Mouse (Mus musculus): ENCODE measurements at regions not wholly inside any gene's neighbourhood (a gene's known extent, or its start where the extent isn't known, plus 50 kb on each side); places are given as distances from the start of the nearest gene placed in this dataset.

GRCm38 (mm10) chr1:152168284-152168683, 78.4 kb upstream of the 1700025G04Rik start:
- in situ Hi-C loops (cut with MboI; ENCODE audit: low pct_ligation_motif_present, low pct_unique_long_range_greater_than_20kb, low sequenced_read_pairs) (no loop called here), dilution Hi-C loops (cut with MboI; ENCODE audit: extremely low pct_ligation_motif_present, extremely low pct_unique_long_range_greater_than_20kb, low sequenced_read_pairs) (no loop called here)
- no peak for DNase-seq (ENCODE audit: extremely low read depth)

GRCm38 (mm10) chr1:152167716-152168115, 77.8 kb upstream of the 1700025G04Rik start:
- H3K79me2 ChIP-seq (replicated peaks; ENCODE audit: control insufficient read depth, extremely low read depth, insufficient read depth, poor library complexity, severe bottlenecking) = no peaks in the 10 kb centered on the region
- peaks cover 2 to 7% of the 10 kb centered on the region in 2 experiments; a peak in 2 of 4 replicates for H3K4me1 ChIP-seq (ENCODE audit: control insufficient read depth in 1 of 2, insufficient read depth in 2 of 2)
- dilution Hi-C loops (cut with MboI; ENCODE audit: extremely low pct_ligation_motif_present, extremely low pct_unique_long_range_greater_than_20kb, low sequenced_read_pairs) (no loop called here), in situ Hi-C loops (cut with MboI; ENCODE audit: low pct_ligation_motif_present, low pct_unique_long_range_greater_than_20kb, low sequenced_read_pairs) (no loop called here)
- no peak overlapping the region for H3K4me2 ChIP-seq (ENCODE audit: insufficient read depth, low read depth, poor library complexity, severe bottlenecking)
- H3K36me3 ChIP-seq (replicated peaks in 1 of 2; ENCODE audit: control insufficient read depth in 1 of 2, insufficient read depth in 1 of 2, low read length in 1 of 2) = no peaks in the 10 kb centered on the region
- H3K27ac ChIP-seq (ENCODE audit: insufficient read depth, low read depth) = no peak overlapping the region
- H3K9ac ChIP-seq (ENCODE audit: insufficient read depth, low read depth) = no peak overlapping the region
- no peaks in the 10 kb centered on the region for H3K9me3 ChIP-seq (replicated peaks; ENCODE audit: low read length)
- no peak overlapping the region for H3K4me3 ChIP-seq (replicated peaks in 1 of 3; ENCODE audit: low read depth in 2 of 3, low read length in 2 of 3, poor library complexity in 1 of 3)
- TF ChIP-seq TCF12 (IDR thresholded peaks at IDR 0.05; ENCODE audit: low read depth, low read length) (no peak), ZMIZ1 (IDR thresholded peaks at IDR 0.05; ENCODE audit: low read depth, low read length) (no peak), GABPA (IDR thresholded peaks at IDR 0.05; ENCODE audit: insufficient replicate concordance, low read depth, low read length) (no peak), MAFK (IDR thresholded peaks at IDR 0.05; ENCODE audit: insufficient replicate concordance, low read length) (no peak), JUN (IDR thresholded peaks at IDR 0.05; ENCODE audit: insufficient read depth, low read depth, low read length) (no peak), MXI1 (IDR thresholded peaks at IDR 0.05; ENCODE audit: low read depth, low read length) (no peak), PAX5 (IDR thresholded peaks at IDR 0.05; ENCODE audit: low read length) (no peak), MYC (IDR thresholded peaks at IDR 0.05; ENCODE audit: low read depth, low read length) (no peak), USF2 (conservative IDR thresholded peaks at IDR 0.05; ENCODE audit: low read depth, low read length) (no peak), UBTF (IDR thresholded peaks at IDR 0.05; ENCODE audit: low read depth, low read length) (no peak), CTCF (conservative IDR thresholded peaks at IDR 0.05 in 1 of 2, IDR thresholded peaks at IDR 0.05 in 1 of 2; ENCODE audit: low read depth in 2 of 2, low read length in 2 of 2) (no peak), NELFE (IDR thresholded peaks at IDR 0.05; ENCODE audit: low read depth, low read length) (no peak), BHLHE40 (IDR thresholded peaks at IDR 0.05; ENCODE audit: low read depth, low read length) (no peak), E2F4 (IDR thresholded peaks at IDR 0.05; ENCODE audit: insufficient replicate concordance, low read depth, low read length) (no peak)
- H3K27me3 ChIP-seq (replicated peaks) = no peaks in the 10 kb centered on the region
- no peak for DNase-seq (ENCODE audit: extremely low read depth)

More at GRCm38 (mm10) chr1:152168284-152168683, 78.4 kb upstream of the 1700025G04Rik start:
- Histone ChIP-seq H3K4me3 (replicated peaks in 1 of 3; ENCODE audit: low read depth in 2 of 3, low read length in 2 of 3, poor library complexity in 1 of 3) (no peak overlapping the region), H3K27ac (ENCODE audit: insufficient read depth, low read depth) (no peak overlapping the region), H3K4me1 (ENCODE audit: control insufficient read depth in 1 of 2, insufficient read depth in 2 of 2) (peaks cover 2 to 7% of the 10 kb centered on the region in 2 experiments; a peak in 2 of 4 replicates), H3K27me3 (replicated peaks) (no peaks in the 10 kb centered on the region), H3K9me3 (replicated peaks; ENCODE audit: low read length) (no peaks in the 10 kb centered on the region), H3K4me2 (ENCODE audit: insufficient read depth, low read depth, poor library complexity, severe bottlenecking) (no peak overlapping the region), H3K9ac (ENCODE audit: insufficient read depth, low read depth) (no peak overlapping the region), H3K36me3 (replicated peaks in 1 of 2; ENCODE audit: control insufficient read depth in 1 of 2, insufficient read depth in 1 of 2, low read length in 1 of 2) (no peaks in the 10 kb centered on the region), H3K79me2 (replicated peaks; ENCODE audit: control insufficient read depth, extremely low read depth, insufficient read depth, poor library complexity, severe bottlenecking) (no peaks in the 10 kb centered on the region)
- no peak for TF ChIP-seq RAD21 (IDR thresholded peaks at IDR 0.05; ENCODE audit: low read depth, low read length)
- TF ChIP-seq MAFK (IDR thresholded peaks at IDR 0.05; ENCODE audit: insufficient replicate concordance, low read length) = no peak
- no peak for TF ChIP-seq POLR2AphosphoS2 (IDR thresholded peaks at IDR 0.05; ENCODE audit: low read depth, low read length)
- TF ChIP-seq EP300 (IDR thresholded peaks at IDR 0.05; ENCODE audit: low read length) = no peak
- TF ChIP-seq UBTF (IDR thresholded peaks at IDR 0.05; ENCODE audit: low read depth, low read length) = no peak
- TF ChIP-seq ZNF384 (IDR thresholded peaks at IDR 0.05; ENCODE audit: low read depth, low read length) = no peak
- no peak for TF ChIP-seq TBP (conservative IDR thresholded peaks at IDR 0.05; ENCODE audit: low read depth, low read length)
- no peak for TF ChIP-seq TCF12 (IDR thresholded peaks at IDR 0.05; ENCODE audit: low read depth, low read length)
- no peak for TF ChIP-seq POLR2A (IDR thresholded peaks at IDR 0.05; ENCODE audit: low read depth, low read length)
- TF ChIP-seq ZKSCAN1 (IDR thresholded peaks at IDR 0.05; ENCODE audit: borderline replicate concordance, low read depth, low read length) = no peak
- TF ChIP-seq BHLHE40 (IDR thresholded peaks at IDR 0.05; ENCODE audit: low read depth, low read length) = no peak
- no peak for TF ChIP-seq USF2 (conservative IDR thresholded peaks at IDR 0.05; ENCODE audit: low read depth, low read length)
- TF ChIP-seq MYC (IDR thresholded peaks at IDR 0.05; ENCODE audit: low read depth, low read length) = no peak
- TF ChIP-seq ETS1 (conservative IDR thresholded peaks at IDR 0.05; ENCODE audit: low read depth, low read length) = no peak
- TF ChIP-seq E2F4 (IDR thresholded peaks at IDR 0.05; ENCODE audit: insufficient replicate concordance, low read depth, low read length) = no peak
- TF ChIP-seq ZMIZ1 (IDR thresholded peaks at IDR 0.05; ENCODE audit: low read depth, low read length) = no peak
- TF ChIP-seq RCOR1 (conservative IDR thresholded peaks at IDR 0.05; ENCODE audit: low read depth, low read length) = no peak
- TF ChIP-seq HCFC1 (IDR thresholded peaks at IDR 0.05; ENCODE audit: low read depth, low read length) = no peak
- no peak for TF ChIP-seq PAX5 (IDR thresholded peaks at IDR 0.05; ENCODE audit: low read length)

Data from CH12.LX (cell line).